Mouse (Mus musculus) testis, adult 2 months (tissue): ENCODE results near the gene Kcnmb1.

Experiments used
- CTCF ChIP-seq: fragments of 200-500 bp; IDR thresholded peaks from 2 replicates; pipeline ENCODE4 v1.5.1; 2012; ENCODE audit warnings: low read depth, mild to moderate bottlenecking, inconsistent platforms, low read length, moderate library complexity; ENCODE audit not compliant: control insufficient read depth, insufficient read depth, insufficient replicate concordance
- POLR2A ChIP-seq: fragments of 200-500 bp; IDR thresholded peaks from 2 replicates; pipeline ENCODE4 v1.6.1; 2012; ENCODE audit warnings: low read depth, mild to moderate bottlenecking, inconsistent platforms, low read length, moderate library complexity; ENCODE audit not compliant: control insufficient read depth

GRCm38 (mm10) chr11:33943565-33943964, 19.2 kb upstream of the Kcnmb1 start:
- no peak for TF ChIP-seq POLR2A
- TF ChIP-seq CTCF = no peak
